Mouse (Mus musculus) cerebellum, adult 2 months (tissue): ENCODE data around the gene March8.

ENCODE experiments used
- CTCF ChIP-seq: fragments of 200-500 bp; IDR thresholded peaks from 2 replicates; pipeline ENCODE4 v1.5.1; 2011; ENCODE audit warnings: low read depth, mild to moderate bottlenecking, control low read depth, low read length, moderate library complexity, borderline replicate concordance; ENCODE audit not compliant: insufficient read depth
- POLR2A ChIP-seq: fragments of 200-500 bp; IDR thresholded peaks from 2 replicates; pipeline ENCODE4 v1.6.1; 2011; ENCODE audit warnings: low read length, control low read depth, borderline replicate concordance; ENCODE audit not compliant: insufficient read depth

DNA sequence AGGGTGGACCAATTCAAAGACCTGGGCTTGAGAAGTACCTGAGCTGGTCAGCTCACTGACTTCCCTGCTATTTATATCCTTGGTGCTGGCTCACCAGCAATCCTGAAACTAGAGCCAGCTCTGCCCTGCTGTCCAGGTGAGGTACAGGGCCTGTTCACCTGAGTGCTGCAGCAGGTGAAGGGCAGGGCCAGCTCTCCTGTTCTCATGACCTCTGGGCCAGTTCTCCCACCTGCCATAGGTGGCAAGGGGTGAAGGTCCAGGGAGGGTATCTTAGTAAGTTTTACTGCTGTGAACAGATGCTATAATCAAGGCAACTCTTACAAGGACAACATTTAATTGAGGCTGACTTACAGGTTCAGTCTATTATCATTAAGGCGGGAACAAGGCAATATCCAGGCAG lies 32.0 kb downstream of the March8 start:
- TF ChIP-seq POLR2A: no peak
- no peak for TF ChIP-seq CTCF
